Mouse (Mus musculus) kidney, embryonic 14.5 days (tissue): ENCODE results near the gene Hsp90ab1. TPM values are rescaled to one million over a fixed set of nuclear protein-coding genes. Genes with fewer than 3 reads are reported as not detected.

Source experiments
- ATAC-seq: fragments of 200-750 bp; cut with Nextera tagmentation; 2 replicates; pipeline ENCODE4 v1.8.0; 2017; ENCODE audit warnings: moderate number of reproducible peaks, mild to moderate bottlenecking, moderate TSS enrichment, moderate library complexity; ENCODE audit not compliant: low FRiP score, low TSS enrichment
- H3K27ac ChIP-seq: fragments of 300-500 bp; sonication (generic); 2 replicates; pipeline ENCODE4 v1.5.1; 2014; ENCODE audit warnings: low read depth, mild to moderate bottlenecking, low read length, moderate library complexity, mixed read lengths
- H3K27me3 ChIP-seq: fragments of 300-500 bp; sonication (generic); 2 replicates; pipeline ENCODE4 v1.6.1; 2014; ENCODE audit warnings: mild to moderate bottlenecking, low read length; ENCODE audit not compliant: control insufficient read depth, insufficient read depth
- H3K36me3 ChIP-seq: fragments of 300-500 bp; sonication (generic); 2 replicates; pipeline ENCODE4 v1.6.1; 2014; ENCODE audit warnings: low read length, mixed read lengths; ENCODE audit not compliant: control insufficient read depth, insufficient read depth
- H3K4me1 ChIP-seq: fragments of 300-500 bp; sonication (generic); 2 replicates; pipeline ENCODE4 v1.6.1; 2014; ENCODE audit warnings: low read length, mixed read lengths; ENCODE audit not compliant: control insufficient read depth, insufficient read depth
- H3K4me2 ChIP-seq: fragments of 300-500 bp; sonication (generic); replicated peaks from 2 replicates; pipeline ENCODE4 v1.6.1; 2014; ENCODE audit warnings: low read depth, mild to moderate bottlenecking, low read length
- H3K4me3 ChIP-seq: fragments of 300-500 bp; sonication (generic); 2 replicates; pipeline ENCODE4 v1.5.1; 2014; ENCODE audit warnings: mild to moderate bottlenecking, low read length
- H3K9ac ChIP-seq: fragments of 300-500 bp; sonication (generic); 2 replicates; pipeline ENCODE4 v1.6.1; 2014; ENCODE audit warnings: low read depth, mild to moderate bottlenecking, low read length, moderate library complexity
- H3K9me3 ChIP-seq: fragments of 300-500 bp; sonication (generic); 2 replicates; pipeline ENCODE4 v1.6.1; 2016; ENCODE audit warnings: low read length; ENCODE audit not compliant: control insufficient read depth
- WGBS: fragments of 180-500 bp; shearing (Covaris S2); extraction: QIAGEN DNeasy Blood & Tissue Kit; methylation state at CpG from one replicate; pipeline ENCODE4 v1.1.7; 2014; 5-methylcytosine and 5-hydroxymethylcytosine counted together
- polyA plus RNA-seq: library from polyadenylated mRNA; unstranded; fragments of >200 nt; fragmentation: Nextera tagmentation; extraction: Ambion mirVana; gene quantifications from 2 replicates; pipeline ENCODE4 v1.2.1, GENCODE M21; 2014

Gene Hsp90ab1
- polyA plus RNA-seq, 1 experiment from 2014 or later = 1,961 TPM

DNA sequence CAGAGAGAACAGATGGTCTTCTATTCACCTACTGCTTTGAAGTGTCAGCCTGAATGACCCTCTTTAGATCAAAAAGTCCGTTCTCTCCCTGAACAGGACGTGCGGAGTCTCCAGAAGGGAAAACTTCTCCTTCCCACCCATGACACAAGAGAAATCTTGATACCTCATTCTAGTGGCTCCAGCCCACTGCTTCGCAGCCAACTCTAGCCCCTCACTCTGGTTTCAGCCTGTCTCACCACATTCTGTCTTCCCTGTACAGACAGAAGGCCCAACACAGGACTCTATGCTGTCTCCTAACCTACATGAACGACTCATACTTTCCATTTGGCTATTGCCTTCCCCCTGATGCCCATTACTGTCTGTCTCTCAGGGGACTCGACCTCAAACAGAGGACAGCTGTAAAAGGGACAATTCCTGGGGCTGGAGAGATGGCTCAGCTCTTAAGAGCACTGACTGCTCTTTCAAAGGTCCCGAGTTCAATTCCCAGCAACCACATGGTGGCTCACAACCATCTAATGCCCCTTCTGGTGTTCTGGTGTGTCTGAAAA is 21.7 kb downstream of the Hsp90ab1 start:
- no peak for ATAC-seq
- H3K9me3 ChIP-seq = no peaks in the 10 kb centered on the region

GRCm38 (mm10) chr17:45550253-45550652 is 22.8 kb downstream of the Hsp90ab1 start:
- Histone ChIP-seq H3K4me3 (peak overlapping the region; percentile 80; the same call in 1 of the 2 replicates), H3K4me1 (peaks cover 17% of the 10 kb centered on the region), H3K4me2 (peak overlapping the region; percentile 99; the same call in 1 of the 2 replicates), H3K36me3 (no peaks in the 10 kb centered on the region), H3K9ac (peak overlapping the region; percentile 84; the same call in 1 of the 2 replicates), H3K27me3 (peaks cover 39% of the 10 kb centered on the region), H3K27ac (no peak overlapping the region), H3K9me3 (no peaks in the 10 kb centered on the region)
- no peak for ATAC-seq
- 28% methylated on average over 5 of the region's 5 CpGs for WGBS

More for the DNA sequence above, 21.7 kb downstream of the Hsp90ab1 start:
- WGBS = 22% methylated on average over 7 of the region's 7 CpGs
- H3K9ac ChIP-seq = no peak overlapping the region
- peaks cover 32% of the 10 kb centered on the region for H3K27me3 ChIP-seq
- H3K27ac ChIP-seq = no peak overlapping the region
- no peak overlapping the region for H3K4me2 ChIP-seq
- no peaks in the 10 kb centered on the region for H3K36me3 ChIP-seq
- H3K4me3 ChIP-seq = no peak overlapping the region
- H3K4me1 ChIP-seq = peaks cover 17% of the 10 kb centered on the region

DNA sequence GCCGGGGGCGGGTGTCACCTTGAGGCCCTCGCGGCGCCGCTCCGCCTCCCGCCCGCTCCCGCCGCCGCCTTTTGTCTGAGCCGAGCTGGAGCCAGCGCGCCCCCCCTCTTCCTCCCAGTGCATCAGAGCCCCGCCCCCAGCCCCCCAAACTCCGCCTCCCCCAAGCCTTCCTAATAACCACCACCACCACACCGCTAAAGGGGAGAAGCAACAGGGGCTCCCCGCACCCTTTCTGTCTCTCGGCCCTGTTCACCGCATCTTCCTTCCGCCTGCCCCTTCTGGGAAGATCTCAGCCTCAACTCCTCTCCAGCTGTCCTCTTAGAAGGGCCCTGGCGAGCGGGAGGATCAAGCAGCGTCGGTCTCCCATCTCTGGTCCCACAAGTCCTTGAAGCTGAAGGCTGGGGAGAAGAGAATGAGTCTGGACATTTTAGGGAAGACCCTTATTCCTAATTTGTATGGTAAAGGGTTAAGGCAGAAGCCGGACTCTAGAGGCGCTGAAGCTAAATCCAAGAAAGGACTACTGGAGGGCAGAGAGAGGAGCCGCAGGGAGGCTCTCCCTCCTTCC is 23.4 kb downstream of the Hsp90ab1 start, which contains the start of gene Tmem151b:
Tmem151b (minus strand) TSS at position 61 of the 565 bp plus-strand sequence.
- ATAC-seq = peak; percentile 26
- Histone ChIP-seq H3K4me3 (peak within 1 kb of the TSS; percentile 80), H3K4me1 (peaks cover 22% of the 10 kb centered on the region), H3K27me3 (peaks cover 44% of the 10 kb centered on the region), H3K9ac (peak within 1 kb of the TSS; percentile 84), H3K9me3 (no peaks in the 10 kb centered on the region), H3K36me3 (no peaks in the 10 kb centered on the region), H3K4me2 (peak within 1 kb of the TSS; percentile 99), H3K27ac (no peak within 1 kb of the TSS)
- WGBS = 0% methylated on average over 13 of the region's 29 CpGs

DNA sequence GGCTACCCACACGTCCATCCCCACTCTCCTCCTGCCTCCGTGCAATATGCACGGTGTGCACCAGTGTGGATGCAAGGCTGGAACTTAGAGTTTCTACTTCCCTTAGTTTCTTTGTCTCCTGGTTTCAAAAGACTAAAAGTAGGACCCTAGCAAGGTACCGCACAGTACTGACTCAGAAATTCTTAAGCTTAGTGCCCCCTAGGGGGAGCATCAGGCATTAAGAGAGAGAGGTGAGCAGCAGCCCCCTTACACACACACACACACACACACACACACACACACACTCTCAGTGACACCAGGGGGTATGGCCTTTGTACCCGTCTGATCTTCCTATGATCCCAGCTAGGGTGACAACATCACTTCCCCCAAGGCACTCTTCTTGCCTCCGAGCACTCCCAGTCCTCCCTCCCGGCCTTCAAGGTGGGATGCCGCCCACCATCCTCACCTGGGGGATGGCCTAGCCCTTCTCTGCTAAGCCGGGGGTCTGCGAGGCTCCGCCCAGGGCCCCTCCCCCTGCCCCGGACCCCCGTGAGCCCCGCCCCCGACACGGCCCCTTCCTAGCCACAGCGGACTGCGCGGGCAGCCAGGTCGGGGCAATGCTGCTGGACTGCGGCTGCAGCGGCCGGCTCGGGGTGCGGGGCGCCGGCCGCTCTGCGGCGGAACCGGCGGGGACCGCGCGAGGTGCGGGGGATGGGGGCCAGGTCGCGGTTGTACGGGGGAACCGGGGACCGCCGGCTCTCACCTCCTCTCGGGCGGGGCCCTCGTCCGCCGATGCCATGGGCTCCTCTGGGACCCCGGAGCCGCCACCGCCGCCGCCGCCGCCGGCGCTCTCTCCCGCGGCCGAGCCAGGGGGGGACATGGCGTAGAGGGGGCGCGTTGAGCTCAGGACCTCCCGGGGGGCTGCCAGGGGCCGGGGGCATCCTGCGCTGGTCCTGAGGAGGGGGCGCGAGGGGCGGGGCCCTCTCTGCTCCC is 24.2 kb downstream of the Hsp90ab1 start:
- Histone ChIP-seq H3K4me2 (peak overlapping the region; percentile 99), H3K9me3 (no peaks in the 10 kb centered on the region), H3K4me3 (peak overlapping the region; percentile 80), H3K27ac (no peak overlapping the region), H3K9ac (peak overlapping the region; percentile 84), H3K36me3 (no peaks in the 10 kb centered on the region), H3K4me1 (peaks cover 24% of the 10 kb centered on the region), H3K27me3 (peaks cover 50% of the 10 kb centered on the region)
- ATAC-seq = peak; percentile 47
- 4% methylated on average over 40 of the region's 68 CpGs for WGBS

DNA sequence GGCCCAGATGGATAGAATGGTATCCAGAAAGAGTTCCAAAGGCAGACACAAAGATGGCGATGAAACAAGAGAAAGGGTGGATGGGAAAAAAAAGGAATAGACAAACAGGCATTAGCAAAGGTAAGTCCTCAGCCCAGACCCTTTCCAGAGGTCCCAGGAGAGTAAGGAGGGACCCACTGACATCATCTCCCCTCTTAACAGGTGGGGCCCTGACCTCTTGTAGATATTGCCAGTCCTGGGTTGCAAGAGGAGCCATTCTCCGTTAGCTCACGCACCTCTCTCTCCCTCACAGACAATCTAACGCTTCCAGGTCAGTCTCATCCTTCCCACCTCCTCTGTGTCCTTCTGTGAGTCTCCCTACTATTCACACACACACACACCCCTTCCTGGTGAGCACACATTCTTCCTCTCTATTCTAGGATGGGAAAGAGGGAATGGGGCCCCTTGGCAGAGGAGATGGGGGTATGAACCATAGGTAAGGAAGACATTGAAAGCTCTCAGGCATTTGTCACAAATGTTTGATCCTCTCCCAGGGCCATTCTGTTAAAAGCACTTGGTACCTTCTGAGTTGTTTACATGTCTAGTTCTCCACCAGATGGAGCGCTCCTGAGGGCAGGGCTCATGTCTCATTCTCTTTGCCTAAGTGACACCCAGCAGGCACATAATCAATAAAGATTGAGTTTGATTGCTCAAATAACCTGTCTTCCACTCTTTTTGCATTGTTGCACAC is 25.4 kb downstream of the Hsp90ab1 start:
- Histone ChIP-seq H3K36me3 (no peaks in the 10 kb centered on the region), H3K9ac (no peak overlapping the region), H3K27ac (no peak overlapping the region), H3K4me3 (no peak overlapping the region), H3K4me1 (peaks cover 24% of the 10 kb centered on the region), H3K4me2 (no peak overlapping the region), H3K27me3 (peaks cover 62% of the 10 kb centered on the region), H3K9me3 (no peaks in the 10 kb centered on the region)
- 84% methylated on average over 5 of the region's 5 CpGs for WGBS
- ATAC-seq = no peak

GRCm38 (mm10) chr17:45546941-45547340 is 26.1 kb downstream of the Hsp90ab1 start:
- Histone ChIP-seq H3K9me3 (no peaks in the 10 kb centered on the region), H3K27me3 (peaks cover 66% of the 10 kb centered on the region), H3K9ac (no peak overlapping the region), H3K36me3 (no peaks in the 10 kb centered on the region), H3K4me3 (no peak overlapping the region), H3K4me2 (no peak overlapping the region), H3K4me1 (peaks cover 24% of the 10 kb centered on the region), H3K27ac (no peak overlapping the region)
- 83% methylated on average over 16 of the region's 16 CpGs for WGBS
- ATAC-seq = no peak

GRCm38 (mm10) chr17:45545278-45545961 is 27.7 kb downstream of the Hsp90ab1 start:
- peak overlapping the region; percentile 47 for H3K4me2 ChIP-seq
- no peak overlapping the region for H3K27ac ChIP-seq
- peak overlapping the region; percentile 47 for H3K9ac ChIP-seq
- peaks cover 77% of the 10 kb centered on the region for H3K27me3 ChIP-seq
- WGBS = 3% methylated on average over 74 of the region's 74 CpGs
- H3K4me3 ChIP-seq = peak overlapping the region; percentile 32
- no peak for ATAC-seq
- no peaks in the 10 kb centered on the region for H3K9me3 ChIP-seq
- peaks cover 23% of the 10 kb centered on the region for H3K4me1 ChIP-seq
- H3K36me3 ChIP-seq = no peaks in the 10 kb centered on the region

- no peaks in the 10 kb centered on the region for H3K9me3 ChIP-seq
- peak overlapping the region; percentile 32 for H3K4me3 ChIP-seq
- 3% methylated on average over 43 of the region's 46 CpGs for whole genome bisulfite sequencing
- no peak for ATAC-seq
- peaks cover 78% of the 10 kb centered on the region for H3K27me3 ChIP-seq
- H3K4me2 ChIP-seq = peak overlapping the region; percentile 47
- no peak overlapping the region for H3K27ac ChIP-seq
- peaks cover 18% of the 10 kb centered on the region for H3K4me1 ChIP-seq
- H3K36me3 ChIP-seq = no peaks in the 10 kb centered on the region
- peak overlapping the region; percentile 47 for H3K9ac ChIP-seq
Measured at GRCm38 (mm10) chr17:45544873-45545277, 28.2 kb downstream of the Hsp90ab1 start.
